Mouse (Mus musculus) E14TG2a.4 (cell line): ENCODE measurements around the gene Gm17581.

Experiments
- CTCF ChIP-seq: conservative IDR thresholded peaks from 2 replicates; pipeline ENCODE4 v1.5.1; 2014; ENCODE audit warnings: low read length
- POU5F1 ChIP-seq: IDR thresholded peaks from 2 replicates; pipeline ENCODE4 v1.6.1; 2014; ENCODE audit warnings: low read length, borderline replicate concordance

GRCm38 (mm10) chr2:155774927-155775684 lies 39.4 kb upstream of the Gm17581 start, which contains the start of gene Mmp24:
- TF ChIP-seq CTCF (no peak), POU5F1 (no peak)
